Mouse (Mus musculus) urinary bladder, postnatal 25 days (tissue): Measurements from ENCODE around the gene Taf15.

Experiments used
- DNase-seq: peaks from one replicate; pipeline ENCODE4 v3.0.0; 2022; ENCODE audit warnings: low spot score

The Taf15 gene

DNA sequence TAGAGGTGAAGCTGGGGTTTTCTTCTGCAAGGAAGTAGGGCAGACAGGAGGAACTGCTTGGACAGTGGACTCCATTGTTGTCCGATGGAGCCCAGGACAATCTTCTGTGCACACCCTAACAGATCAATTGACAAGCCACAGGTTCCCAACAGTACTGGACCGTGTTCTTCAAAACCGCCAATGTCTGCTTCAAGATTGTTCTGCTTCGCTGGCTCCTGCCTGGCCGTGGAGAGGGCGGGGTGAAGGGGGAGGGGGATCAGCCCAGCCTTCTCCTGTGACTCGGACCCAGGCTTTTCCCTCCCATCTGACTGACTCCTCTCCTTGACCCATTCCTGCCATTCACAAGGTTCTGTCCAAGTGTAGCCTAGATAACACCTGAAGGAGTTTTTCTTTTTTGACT lies 15.6 kb upstream of the Taf15 start:
- DNase-seq: no peak

DNA sequence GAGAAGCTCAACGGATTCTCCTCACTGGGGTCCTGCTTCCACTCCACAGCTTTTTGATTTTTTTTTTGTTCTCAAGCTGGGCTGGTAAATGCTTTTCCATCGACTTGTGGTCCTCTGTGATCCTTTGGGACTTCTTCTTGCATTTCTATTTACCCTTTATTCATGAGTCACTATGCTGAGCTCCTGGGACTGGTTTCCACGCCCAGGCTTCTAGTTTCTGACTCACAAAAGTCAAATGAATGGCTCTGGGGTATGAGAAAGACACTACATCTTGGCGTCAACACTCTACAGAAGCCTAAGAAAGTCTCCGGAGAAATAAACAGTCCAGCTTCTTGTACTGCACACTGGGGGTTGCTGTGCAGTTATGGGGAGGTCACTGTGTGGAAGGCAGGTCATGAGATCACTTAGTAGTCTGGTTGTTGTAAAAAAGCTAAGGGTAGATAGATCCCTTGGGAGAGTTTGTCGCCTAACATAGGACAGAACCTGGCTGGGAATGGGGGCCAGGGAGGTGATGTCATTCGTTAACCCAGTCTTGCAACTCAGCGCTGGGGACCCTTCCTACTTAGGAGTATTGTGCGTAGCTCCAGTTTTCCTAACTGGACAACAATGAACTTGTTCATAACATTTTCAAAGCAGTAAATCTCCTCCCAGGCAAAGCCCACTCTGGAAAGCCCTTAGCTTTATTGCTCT lies 14.8 kb upstream of the Taf15 start:
- no peak for DNase-seq

DNA sequence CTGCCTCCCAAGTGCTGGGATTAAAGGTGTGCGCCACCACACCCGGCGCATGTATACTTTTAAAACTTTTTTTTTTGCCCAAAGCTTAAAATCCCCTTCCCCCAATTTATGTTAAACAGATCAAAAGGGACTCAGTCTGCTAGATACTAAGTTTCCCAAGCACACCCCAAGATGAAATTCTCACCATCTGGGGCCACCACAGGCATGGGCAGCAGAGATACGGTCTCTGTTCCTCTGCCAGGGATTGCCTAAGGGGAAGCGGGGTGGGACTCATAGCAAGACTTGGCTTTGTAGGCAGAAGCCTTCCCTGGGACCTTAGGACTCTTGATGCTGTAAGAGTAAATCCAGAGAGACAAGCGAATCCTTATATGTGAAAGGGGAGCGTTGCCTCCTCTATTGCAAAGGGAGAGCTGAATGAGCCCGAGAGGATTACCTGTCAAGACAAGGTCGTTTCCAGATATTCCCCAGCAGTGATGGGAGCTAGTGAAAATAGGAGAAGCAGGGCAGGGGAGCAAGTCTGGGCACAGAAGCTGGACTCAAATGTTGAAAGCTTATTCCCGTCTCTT lies 11.3 kb upstream of the Taf15 start:
- no peak for DNase-seq

DNA sequence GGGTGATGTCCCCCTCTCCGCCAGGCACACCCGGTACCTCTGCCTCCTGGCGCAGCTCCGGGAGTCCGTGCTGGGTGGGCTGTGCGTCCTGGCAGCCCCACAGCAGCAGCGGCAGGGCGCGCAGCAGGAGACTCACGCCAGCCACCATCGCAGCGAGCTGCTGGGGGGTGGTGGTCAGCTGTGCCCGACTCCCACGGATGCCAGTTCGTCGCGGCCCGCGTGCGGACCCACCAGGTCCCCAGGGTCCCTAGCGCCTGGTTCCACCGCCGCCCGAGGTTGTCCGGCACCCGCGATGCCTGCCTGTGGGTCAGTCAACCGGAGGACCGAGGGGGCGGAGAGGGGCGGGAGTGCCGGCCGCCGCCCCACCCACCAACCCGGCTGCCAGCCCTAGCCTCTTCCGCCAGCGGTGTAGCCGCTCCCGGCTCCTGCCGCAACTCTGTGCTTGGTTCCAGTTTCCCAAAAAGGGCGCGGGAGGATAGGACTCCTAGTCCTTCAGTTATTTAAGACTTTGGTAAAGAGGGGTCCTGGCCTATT lies 10.1 kb upstream of the Taf15 start, which contains the start of gene Mmp28:
Gene Mmp28 (minus strand): TSS at position 361 of the 534 bp plus-strand sequence.
- peak; percentile 66 for DNase-seq

DNA sequence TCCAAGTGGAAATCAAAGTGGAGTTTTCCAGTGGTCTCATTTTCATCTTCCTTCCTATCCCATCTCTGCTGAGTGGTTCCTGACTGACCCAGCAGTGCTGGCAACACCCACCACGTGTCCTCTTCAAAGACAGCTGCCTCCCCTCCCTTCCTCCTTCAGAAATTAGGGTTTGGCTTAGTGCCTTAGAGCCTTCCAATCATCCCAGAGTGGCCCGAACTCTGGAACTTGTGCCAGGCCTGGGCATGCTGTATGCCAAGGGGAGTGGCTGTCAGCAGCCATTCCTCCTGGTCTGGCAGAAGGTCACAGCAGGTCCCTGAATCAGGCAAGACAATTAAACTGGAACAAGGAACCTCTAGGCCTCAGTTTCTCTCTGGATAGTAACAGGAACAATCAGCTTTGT lies 6.9 kb upstream of the Taf15 start:
- no peak for DNase-seq

DNA sequence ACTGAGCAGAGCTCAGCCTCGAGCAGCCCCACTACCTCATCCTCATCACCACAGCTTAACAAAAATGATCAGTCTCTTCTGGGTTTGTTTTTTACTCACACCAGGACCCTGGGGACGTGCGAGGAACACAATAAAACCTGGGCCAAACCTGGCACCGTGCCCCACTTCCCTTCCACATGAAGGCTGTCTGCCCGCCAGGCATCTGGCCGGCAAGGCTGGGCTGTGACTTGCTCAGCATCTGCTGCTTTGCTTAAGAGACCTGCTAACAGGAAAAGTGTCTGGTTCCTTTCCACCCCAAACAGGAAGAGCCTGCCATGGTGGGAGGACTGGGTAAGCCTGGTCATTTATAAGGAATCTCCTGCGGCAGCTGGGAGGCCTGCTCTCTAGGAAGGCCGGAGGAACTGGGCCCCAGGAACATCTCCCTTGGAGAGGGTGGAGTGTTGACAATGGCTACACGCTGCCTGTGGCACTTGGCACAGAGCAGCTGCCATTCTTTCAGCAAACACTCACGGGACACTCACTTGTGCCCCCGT lies 5.7 kb upstream of the Taf15 start:
- DNase-seq: no peak

DNA sequence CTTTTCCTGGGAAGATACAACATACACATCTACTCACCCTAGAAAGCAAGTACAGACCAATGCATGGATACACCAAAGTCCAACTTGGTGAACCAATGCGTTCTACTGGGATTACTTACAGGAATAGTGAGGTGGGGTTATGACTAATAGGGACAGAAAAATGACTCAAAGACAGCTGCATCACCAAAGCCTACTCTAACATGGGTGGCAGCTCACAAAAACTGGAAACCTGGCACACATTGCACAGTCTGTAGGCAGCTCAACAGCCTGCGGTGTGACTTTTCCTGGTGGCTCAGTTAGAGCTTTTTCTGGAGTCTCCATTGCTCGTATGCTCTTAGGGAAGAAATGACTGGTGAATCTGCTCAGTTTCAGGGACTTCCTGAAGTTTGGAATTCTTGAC lies 4.1 kb upstream of the Taf15 start:
- DNase-seq: no peak

DNA sequence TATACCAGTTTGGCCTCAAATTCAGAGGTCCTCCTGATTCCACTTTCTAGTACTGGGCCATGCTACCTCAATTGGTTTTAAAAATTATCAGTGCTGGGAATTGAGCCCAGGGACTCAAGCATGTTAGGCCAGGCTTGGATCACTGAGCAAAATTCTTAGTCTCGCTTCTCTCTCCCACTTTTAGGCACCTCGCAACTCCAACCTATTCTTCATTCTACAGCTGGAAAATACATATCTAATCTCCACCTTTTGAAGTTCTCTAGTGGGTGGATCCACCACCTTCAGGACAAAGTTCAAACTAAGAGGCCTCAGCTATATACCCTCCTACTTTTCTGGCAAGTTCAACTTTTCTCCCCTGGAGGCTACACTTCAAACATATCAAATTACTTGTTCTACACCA lies 1.1 kb upstream of the Taf15 start:
- no peak for DNase-seq

DNA sequence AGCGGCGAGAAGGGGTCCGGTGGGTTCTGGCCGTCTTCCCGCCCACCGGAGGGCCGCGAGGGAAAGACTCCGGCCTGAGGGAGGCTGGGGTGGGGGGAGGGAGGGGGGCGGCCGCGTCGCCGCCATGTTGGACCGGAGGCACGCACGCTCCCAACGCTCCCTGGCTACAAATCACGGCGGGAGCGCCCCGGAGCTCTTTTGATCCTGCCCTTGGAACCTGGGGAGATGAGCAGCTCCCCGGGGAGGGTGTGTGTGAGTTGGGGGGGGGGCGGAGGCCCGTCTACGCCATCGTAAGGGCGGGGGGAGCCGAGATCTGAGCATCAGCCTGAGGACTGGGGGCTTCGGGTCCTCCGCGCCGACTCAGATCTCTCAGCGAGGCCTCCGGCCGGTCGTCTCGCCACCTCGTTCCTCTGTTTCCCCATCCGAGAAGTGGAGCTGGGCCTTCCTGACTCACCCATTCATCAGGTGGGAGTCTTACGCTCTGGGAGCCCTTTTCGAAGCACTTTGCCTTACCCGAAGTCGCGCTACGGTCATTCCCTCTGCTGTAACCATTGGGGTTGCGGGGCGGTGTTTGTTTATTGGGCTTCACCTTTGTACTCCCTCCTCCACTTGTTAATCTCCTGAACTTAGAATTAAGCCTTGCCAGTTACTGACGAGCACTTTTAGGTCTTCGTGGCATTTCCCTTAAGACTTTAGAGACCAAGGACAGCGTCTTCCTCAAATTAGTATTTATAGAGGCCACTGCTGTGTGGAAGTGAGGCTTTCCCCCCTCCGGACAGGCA lies 540 bp downstream of the Taf15 start:
- DNase-seq: no peak

DNA sequence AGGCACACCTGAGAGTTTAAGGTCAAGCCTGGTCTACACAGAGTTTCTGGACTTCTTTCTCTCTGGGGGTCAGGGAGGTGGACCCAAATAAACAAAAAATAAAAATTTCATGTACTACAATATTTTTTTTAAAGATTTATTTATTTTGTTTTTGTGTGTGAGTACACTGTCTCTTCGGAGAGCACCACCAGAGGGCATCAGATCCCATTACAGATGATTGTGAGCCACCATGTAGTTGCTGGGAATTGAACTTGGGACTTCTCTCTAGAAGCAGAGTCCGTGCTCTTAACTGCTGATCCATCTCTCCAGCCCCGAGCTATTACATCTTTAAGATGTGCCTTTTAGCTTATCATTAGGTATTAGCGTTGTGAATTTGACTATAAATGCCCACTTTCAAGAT lies 18.6 kb downstream of the Taf15 start:
- DNase-seq: no peak

DNA sequence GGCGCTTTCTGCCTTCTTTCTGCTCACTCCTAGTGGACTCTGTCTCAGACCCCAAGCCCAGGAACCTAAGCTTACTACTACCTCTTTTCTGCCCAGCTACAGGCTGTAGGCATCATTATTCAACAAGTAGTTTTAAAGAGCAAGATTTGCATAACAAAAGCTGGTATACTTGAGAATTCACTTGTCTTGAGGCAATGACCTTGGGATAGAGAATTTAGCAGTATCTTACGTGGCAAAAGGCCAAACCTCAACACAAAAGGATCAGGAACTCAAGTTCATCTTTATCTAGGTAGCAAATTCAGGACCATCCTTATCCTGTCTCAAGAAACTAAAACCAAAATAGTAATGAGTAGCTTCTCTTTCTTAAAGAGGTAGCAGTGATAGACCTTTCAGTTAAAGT lies 22.7 kb downstream of the Taf15 start:
- DNase-seq: no peak

DNA sequence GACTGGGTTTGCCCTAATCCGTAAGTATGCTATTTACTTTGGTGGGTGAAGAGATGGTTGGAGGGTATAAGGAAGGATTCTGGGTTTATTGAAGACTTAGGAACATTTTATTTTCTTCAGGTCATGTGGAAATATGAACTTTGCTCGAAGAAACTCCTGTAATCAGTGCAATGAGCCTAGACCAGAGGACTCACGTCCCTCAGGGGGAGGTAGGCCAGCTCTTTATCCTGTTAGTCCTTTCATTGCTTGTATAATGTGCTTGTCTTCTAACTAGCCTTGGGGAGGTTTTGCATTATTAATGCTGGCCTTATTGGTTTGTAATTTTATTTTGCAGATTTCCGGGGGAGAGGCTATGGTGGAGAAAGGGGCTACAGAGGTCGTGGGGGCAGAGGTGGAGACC lies 31.4 kb downstream of the Taf15 start:
- DNase-seq: no peak

DNA sequence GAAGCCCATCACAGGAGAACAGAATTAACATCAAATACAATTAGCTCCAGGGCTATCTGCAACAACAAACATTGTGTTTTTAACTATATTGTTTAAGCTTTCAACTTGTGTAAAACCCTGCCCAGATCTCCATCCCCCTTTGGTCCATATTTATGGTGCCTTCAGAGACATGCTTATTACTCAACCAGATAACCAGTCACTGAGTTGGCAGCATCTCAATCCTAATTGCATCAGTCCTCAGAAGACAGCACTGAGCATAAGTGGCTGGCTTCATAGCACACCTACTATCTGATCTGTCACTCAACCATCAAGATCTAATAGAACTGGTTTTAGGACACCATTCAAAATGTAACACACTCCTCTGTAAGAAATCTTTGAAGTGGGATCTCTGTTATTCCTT lies 36.6 kb downstream of the Taf15 start:
- no peak for DNase-seq

DNA sequence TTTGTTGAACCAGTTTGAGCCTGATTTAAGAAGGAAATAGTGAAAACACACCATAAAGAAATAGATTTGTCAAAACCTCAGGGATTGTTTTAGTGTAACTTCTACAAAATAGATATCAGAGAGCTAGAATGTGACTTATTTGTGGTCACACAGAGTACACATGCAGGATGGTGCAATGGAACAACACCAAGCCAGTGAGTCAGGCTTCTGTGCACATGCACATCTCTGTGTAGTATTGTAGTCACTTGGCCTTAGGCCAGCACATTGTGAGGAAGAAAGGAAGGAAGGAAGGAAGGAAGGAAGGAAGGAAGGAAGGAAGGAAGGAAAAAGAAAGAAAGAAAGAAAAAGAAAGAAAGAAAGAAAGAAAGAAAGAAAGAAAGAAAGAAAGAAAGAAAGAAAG lies 44.3 kb downstream of the Taf15 start:
- no peak for DNase-seq

DNA sequence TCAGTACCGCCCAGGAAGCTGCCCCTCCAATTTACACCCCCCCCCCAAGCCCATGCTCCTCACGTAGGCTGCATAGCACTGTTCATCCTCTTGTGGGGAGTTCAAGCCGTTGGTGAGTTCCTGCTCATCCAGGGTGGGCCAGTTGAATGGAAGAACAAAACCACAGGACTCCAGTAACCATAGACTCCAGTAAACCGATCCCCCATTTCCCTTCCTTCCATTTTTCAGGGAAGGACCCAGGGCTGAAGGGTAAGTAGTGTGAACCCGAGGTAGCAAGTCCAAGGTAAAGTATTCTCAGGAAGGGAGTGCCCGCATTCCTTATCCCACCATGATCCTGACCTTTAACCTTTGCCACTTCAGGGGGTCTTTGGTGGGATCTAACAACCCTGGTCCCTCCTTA lies 45.5 kb downstream of the Taf15 start:
- DNase-seq: no peak

DNA sequence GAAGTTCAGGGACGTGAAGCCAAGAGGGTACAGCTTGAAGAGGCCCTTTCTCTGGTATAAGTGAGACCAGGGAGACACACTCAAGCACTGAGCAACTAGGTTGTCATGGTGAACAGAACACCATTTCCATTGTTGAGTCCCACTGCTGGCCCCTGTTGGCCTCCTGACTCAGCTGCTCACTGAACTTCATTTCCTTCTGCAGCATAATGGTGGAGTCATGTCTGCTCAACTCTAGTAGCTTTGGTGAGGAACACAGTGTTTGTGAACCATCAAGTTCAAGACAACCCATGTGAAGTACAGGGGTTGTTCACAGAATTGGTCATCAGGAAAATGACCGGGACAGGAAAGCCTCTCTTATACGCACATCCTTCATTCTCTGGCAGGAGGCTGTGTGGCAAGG lies 49.2 kb downstream of the Taf15 start, which contains the start of gene Heatr9:
Gene Heatr9 (minus strand): TSS at position 101 of the 400 bp plus-strand sequence.
- DNase-seq: no peak

DNA sequence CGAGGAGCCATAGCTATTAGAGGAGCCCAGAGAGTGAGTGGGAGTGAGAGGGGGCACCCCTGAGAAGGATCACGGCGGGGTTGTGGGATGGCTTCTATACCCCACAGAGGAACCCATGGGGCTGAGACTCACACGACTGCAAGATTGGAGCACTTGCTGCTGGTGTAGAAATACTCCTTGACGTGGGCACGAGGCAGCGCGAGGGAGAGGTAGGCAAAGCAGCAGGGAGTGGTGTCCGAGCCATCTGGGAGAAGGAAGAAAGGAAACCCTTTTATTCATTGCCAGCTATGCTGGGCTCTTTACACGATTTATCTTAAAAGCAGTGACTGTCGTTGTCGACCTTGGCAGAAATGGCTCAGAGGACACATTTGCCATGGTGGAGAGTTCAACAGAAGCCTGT lies 56.1 kb downstream of the Taf15 start:
- no peak for DNase-seq

DNA sequence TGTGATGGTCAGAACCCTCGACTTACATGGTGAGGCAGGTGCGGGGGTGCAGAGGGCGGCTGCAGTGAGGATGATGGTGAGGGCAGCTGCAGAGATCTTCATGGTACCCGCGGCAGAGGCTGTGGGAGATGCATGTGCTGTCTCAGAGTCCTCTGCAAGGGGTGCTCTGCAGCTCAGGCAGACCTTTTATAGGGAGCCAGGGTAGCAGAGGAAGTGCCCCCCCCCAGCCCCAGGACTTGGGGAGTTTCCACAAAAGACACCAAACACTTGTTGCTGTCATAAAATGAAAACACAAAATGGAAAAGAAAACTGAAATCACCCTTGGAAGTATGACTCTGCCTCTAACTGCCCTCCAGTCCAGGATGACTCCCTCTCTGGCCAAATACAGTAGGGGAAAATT lies 57.5 kb downstream of the Taf15 start, which contains the start of gene Ccl5:
Gene Ccl5 (minus strand): TSS at position 159 of the 400 bp plus-strand sequence.
- no peak for DNase-seq

DNA sequence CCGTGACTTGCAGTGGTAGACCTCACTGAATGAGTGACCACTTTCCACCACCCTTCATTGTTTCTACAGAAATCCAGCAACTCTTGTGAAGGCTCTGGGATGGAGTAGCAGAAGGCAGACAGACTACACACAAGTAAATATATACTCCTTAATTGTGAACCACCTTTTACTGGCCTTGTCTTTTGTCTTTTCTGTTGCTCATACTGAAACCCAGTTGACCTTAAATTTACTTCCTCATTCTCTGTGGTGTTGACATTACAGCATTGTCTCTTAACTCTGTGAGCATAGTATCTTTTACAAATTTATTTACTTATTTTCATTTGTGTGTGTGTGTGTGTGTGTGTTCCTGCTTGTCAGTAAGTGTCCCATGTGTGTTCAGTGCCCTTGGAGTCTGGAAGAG lies 60.3 kb downstream of the Taf15 start:
- DNase-seq: no peak

DNA sequence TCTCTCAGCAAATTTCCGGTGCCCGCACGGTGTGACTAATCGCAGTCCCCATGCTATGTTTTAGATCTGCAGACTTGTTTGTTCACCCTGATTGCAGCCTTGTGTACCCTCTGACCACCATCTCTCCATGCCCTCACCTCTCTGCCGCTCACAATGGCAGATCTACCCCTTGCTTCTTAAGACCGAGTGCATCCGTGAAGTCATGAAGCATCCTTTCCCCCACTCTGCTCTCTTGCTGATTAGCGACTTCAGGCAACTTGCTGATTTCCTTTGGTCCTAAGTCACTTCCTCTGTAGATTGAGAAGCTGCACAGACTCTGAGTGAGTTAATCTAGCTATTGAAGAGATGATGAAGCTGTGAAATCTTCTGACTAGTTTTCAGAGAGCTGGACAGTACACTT lies 61.3 kb downstream of the Taf15 start:
- no peak for DNase-seq

DNA sequence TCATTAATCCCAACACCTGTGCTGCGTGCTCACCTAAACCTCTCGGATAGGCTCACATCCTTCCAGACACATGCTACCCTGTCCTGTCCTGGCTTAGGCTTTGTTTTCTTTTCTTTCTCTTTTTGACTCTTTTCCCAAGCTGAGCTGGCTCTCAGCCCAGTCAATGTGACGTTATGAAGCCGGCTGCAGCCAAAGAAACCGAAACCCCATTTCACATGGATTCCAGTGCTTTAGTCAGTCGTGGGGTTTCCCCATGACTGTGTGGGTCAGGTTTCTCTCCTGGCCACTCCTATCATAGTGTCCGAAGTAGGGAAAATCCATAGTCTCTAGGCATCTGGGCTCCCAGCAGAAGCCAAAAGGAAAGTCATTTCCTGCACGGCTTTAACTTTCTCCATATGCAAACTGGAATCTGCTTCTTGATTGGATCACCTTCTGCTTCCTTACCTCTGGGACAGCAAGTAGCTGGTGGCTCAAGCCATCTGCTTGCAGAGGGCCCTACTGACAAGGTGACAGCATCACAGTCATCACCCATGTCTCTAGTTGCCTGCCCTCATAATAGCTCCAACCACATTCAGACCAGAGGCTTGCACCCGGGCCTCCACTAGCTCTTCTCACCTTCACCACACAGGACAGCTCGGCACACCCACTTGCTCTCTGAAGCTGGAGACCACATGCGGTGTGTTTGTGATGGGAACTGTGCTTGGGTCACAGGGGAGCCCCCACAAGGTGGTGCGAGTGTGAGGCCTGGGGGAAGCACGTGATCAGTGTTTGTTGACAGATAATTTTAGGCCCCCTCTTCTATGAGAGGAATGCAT lies 61.9 kb downstream of the Taf15 start:
- DNase-seq: peak; percentile 43

DNA sequence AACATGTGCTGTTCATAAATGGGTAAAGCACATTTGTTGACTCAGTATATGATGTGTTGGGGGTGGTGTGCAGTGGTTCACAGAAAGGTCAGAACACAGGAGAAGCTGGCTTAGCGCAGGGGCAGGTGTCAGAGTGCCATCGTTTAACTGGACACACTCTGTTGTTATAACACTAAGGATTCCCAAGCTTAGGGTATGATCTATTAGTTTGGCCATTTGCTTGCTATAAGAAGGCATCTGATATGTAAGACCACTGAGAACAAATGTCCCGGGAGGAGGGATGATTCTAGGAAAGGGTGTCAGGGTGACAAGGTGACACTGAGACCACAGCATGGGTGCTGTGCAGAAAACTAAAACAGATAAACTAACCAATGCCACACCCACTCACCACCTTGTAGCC lies 63.9 kb downstream of the Taf15 start:
- no peak for DNase-seq
